Mouse (Mus musculus) forebrain, embryonic 15.5 days (tissue): ENCODE measurements at regions not wholly inside any gene's neighbourhood (a gene's known extent, or its start where the extent isn't known, plus 50 kb on each side); places are given as distances from the start of the nearest gene placed in this dataset.

Experiments
- ATAC-seq: fragments of 200-750 bp; cut with Nextera tagmentation; replicated peaks from 2 replicates; pipeline ENCODE4 v1.8.0; 2017; ENCODE audit warnings: mild to moderate bottlenecking, moderate TSS enrichment, moderate library complexity
- H3K27ac ChIP-seq: fragments of 300-500 bp; sonication (generic); replicated peaks from 2 replicates; pipeline ENCODE4 v1.5.1; 2015; ENCODE audit warnings: mild to moderate bottlenecking, inconsistent platforms
- H3K27me3 ChIP-seq: fragments of 300-500 bp; sonication (generic); 2 replicates; pipeline ENCODE4 v1.6.1; 2015; ENCODE audit warnings: inconsistent platforms
- H3K36me3 ChIP-seq: fragments of 300-500 bp; sonication (generic); 2 replicates; pipeline ENCODE4 v1.6.1; 2015; ENCODE audit warnings: mild to moderate bottlenecking, inconsistent platforms
- H3K4me1 ChIP-seq: fragments of 300-500 bp; sonication (generic); 2 replicates; pipeline ENCODE4 v1.6.1; 2015; ENCODE audit warnings: inconsistent platforms
- H3K4me2 ChIP-seq: fragments of 300-500 bp; sonication (generic); replicated peaks from 2 replicates; pipeline ENCODE4 v1.6.1; 2015; ENCODE audit warnings: mild to moderate bottlenecking, inconsistent platforms
- H3K4me3 ChIP-seq: fragments of 300-500 bp; sonication (generic); 2 replicates; pipeline ENCODE4 v1.5.1; 2015; ENCODE audit warnings: mild to moderate bottlenecking, inconsistent platforms
- H3K9ac ChIP-seq: fragments of 300-500 bp; sonication (generic); replicated peaks from 2 replicates; pipeline ENCODE4 v1.6.1; 2015; ENCODE audit warnings: mild to moderate bottlenecking, inconsistent platforms
- H3K9me3 ChIP-seq: fragments of 300-500 bp; sonication (generic); 2 replicates; pipeline ENCODE4 v1.6.1; 2016; ENCODE audit warnings: inconsistent platforms
- WGBS: fragments of 180-500 bp; shearing (Covaris S2); methylation state at CpG from one replicate; pipeline ENCODE4 v1.1.7; 2015; ENCODE audit warnings: mixed read lengths; 5-methylcytosine and 5-hydroxymethylcytosine counted together

- Histone ChIP-seq H3K4me3 (no peak overlapping the region), H3K27ac (no peak overlapping the region), H3K27me3 (no peaks in the 10 kb centered on the region), H3K4me1 (no peaks in the 10 kb centered on the region), H3K9me3 (no peaks in the 10 kb centered on the region), H3K4me2 (no peak overlapping the region), H3K9ac (no peak overlapping the region), H3K36me3 (no peaks in the 10 kb centered on the region)
- no peak for ATAC-seq
- WGBS, result 82% methylated on average over 4 of the region's 4 CpGs
Measured at GRCm38 (mm10) chr6:66478326-66478964, 56.7 kb upstream of the Mad2l1 start.

- Histone ChIP-seq H3K4me3 (no peak overlapping the region), H3K27ac (no peak overlapping the region), H3K9ac (no peak overlapping the region), H3K4me1 (no peaks in the 10 kb centered on the region), H3K4me2 (no peak overlapping the region), H3K36me3 (no peaks in the 10 kb centered on the region), H3K27me3 (no peaks in the 10 kb centered on the region), H3K9me3 (no peaks in the 10 kb centered on the region)
- no peak for ATAC-seq
- WGBS, result 91% methylated on average over 5 of the region's 5 CpGs
Measured at GRCm38 (mm10) chr6:66479576-66479975, 55.6 kb upstream of the Mad2l1 start.

- H3K27me3 ChIP-seq, result no peaks in the 10 kb centered on the region
- ATAC-seq, result no peak
- no peaks in the 10 kb centered on the region for H3K36me3 ChIP-seq
- no peak overlapping the region for H3K4me3 ChIP-seq
- no peak overlapping the region for H3K27ac ChIP-seq
- WGBS, result 57% methylated on average over 2 of the region's 2 CpGs
- H3K4me2 ChIP-seq, result no peak overlapping the region
- no peaks in the 10 kb centered on the region for H3K9me3 ChIP-seq
- no peaks in the 10 kb centered on the region for H3K4me1 ChIP-seq
- H3K9ac ChIP-seq, result no peak overlapping the region
Measured at GRCm38 (mm10) chr6:66480207-66480606, 55.0 kb upstream of the Mad2l1 start.

- ATAC-seq, result no peak
- WGBS, result over 99% methylated on average over 3 of the region's 3 CpGs
Measured at GRCm38 (mm10) chr6:66482797-66483196, 52.4 kb upstream of the Mad2l1 start.

More at GRCm38 (mm10) chr6:66482797-66483196, 52.4 kb upstream of the Mad2l1 start:
- H3K36me3 ChIP-seq, result no peaks in the 10 kb centered on the region
- H3K9me3 ChIP-seq, result no peaks in the 10 kb centered on the region
- H3K9ac ChIP-seq, result no peak overlapping the region
- no peaks in the 10 kb centered on the region for H3K4me1 ChIP-seq
- H3K27ac ChIP-seq, result no peak overlapping the region
- no peaks in the 10 kb centered on the region for H3K27me3 ChIP-seq
- H3K4me3 ChIP-seq, result no peak overlapping the region
- H3K4me2 ChIP-seq, result no peak overlapping the region
